Mouse (Mus musculus) midbrain, embryonic 10.5 days (tissue): ENCODE results near the gene Hoxa13. TPM values are rescaled to one million over a fixed set of nuclear protein-coding genes. Genes with fewer than 3 reads are reported as not detected.

ENCODE experiments used
- DNase-seq: peaks from one replicate; pipeline ENCODE4 v3.0.0-alpha.2; 2017; ENCODE audit warnings: low spot score
- H3K27ac ChIP-seq: fragments of 300-500 bp; sonication (generic); replicated peaks from 2 replicates; pipeline ENCODE4 v1.5.1; 2016; ENCODE audit warnings: mild to moderate bottlenecking
- H3K27me3 ChIP-seq: fragments of 300-500 bp; sonication (generic); 2 replicates; pipeline ENCODE4 v1.6.1; 2016; ENCODE audit warnings: low read depth, mild to moderate bottlenecking; ENCODE audit not compliant: poor library complexity, severe bottlenecking
- H3K36me3 ChIP-seq: fragments of 300-500 bp; sonication (generic); 2 replicates; pipeline ENCODE4 v1.6.1; 2016; ENCODE audit warnings: mild to moderate bottlenecking, moderate library complexity
- H3K4me1 ChIP-seq: fragments of 300-500 bp; sonication (generic); 2 replicates; pipeline ENCODE4 v1.6.1; 2016
- H3K4me3 ChIP-seq: fragments of 300-500 bp; sonication (generic); 2 replicates; pipeline ENCODE4 v1.5.1; 2016; ENCODE audit warnings: mild to moderate bottlenecking, moderate library complexity
- H3K9me3 ChIP-seq: fragments of 300-500 bp; sonication (generic); replicated peaks from 2 replicates; pipeline ENCODE4 v1.6.1; 2016; ENCODE audit warnings: mild to moderate bottlenecking
- WGBS: fragments of 180-500 bp; shearing (Covaris S2); methylation state at CpG from one replicate; pipeline ENCODE4 v1.1.7; 2016; 5-methylcytosine and 5-hydroxymethylcytosine counted together
- polyA plus RNA-seq: library from polyadenylated mRNA; unstranded; fragments of >200 nt; fragmentation: Nextera tagmentation; extraction: Ambion mirVana; gene quantifications from 2 replicates; pipeline ENCODE4 v1.2.1, GENCODE M21; 2016

The Hoxa13 gene
- polyA plus RNA-seq, 1 experiment from 2014 or later: not detected

GRCm38 (mm10) chr6:52244471-52245039 is 16.1 kb downstream of the Hoxa13 start:
- H3K4me1 ChIP-seq: peaks cover 6% of the 10 kb centered on the region
- peaks cover 100% of the 10 kb centered on the region for H3K27me3 ChIP-seq
- no peaks in the 10 kb centered on the region for H3K9me3 ChIP-seq
- no peak overlapping the region for H3K27ac ChIP-seq
- H3K4me3 ChIP-seq: no peak overlapping the region
- WGBS: 2% methylated on average over 23 of the region's 23 CpGs
- no peaks in the 10 kb centered on the region for H3K36me3 ChIP-seq
- DNase-seq: no peak

GRCm38 (mm10) chr6:52243681-52244121 is 17.0 kb downstream of the Hoxa13 start:
- Histone ChIP-seq H3K36me3 (no peaks in the 10 kb centered on the region), H3K27me3 (peaks cover 100% of the 10 kb centered on the region), H3K4me1 (peaks cover 6% of the 10 kb centered on the region), H3K27ac (no peak overlapping the region), H3K9me3 (no peaks in the 10 kb centered on the region), H3K4me3 (no peak overlapping the region)
- WGBS: under 1% methylated on average over 12 of the region's 12 CpGs
- DNase-seq: no peak

GRCm38 (mm10) chr6:52242801-52243332 is 17.8 kb downstream of the Hoxa13 start:
- Histone ChIP-seq H3K27me3 (peaks cover 100% of the 10 kb centered on the region), H3K27ac (no peak overlapping the region), H3K4me1 (peaks cover 3% of the 10 kb centered on the region), H3K4me3 (no peak overlapping the region), H3K9me3 (no peaks in the 10 kb centered on the region), H3K36me3 (no peaks in the 10 kb centered on the region)
- WGBS: 2% methylated on average over 4 of the region's 4 CpGs
- no peak for DNase-seq

GRCm38 (mm10) chr6:52241001-52241621 is 19.6 kb downstream of the Hoxa13 start:
- H3K4me3 ChIP-seq: no peak overlapping the region
- 7% methylated on average over 9 of the region's 9 CpGs for WGBS
- no peak for DNase-seq
- no peaks in the 10 kb centered on the region for H3K9me3 ChIP-seq
- peaks cover 3% of the 10 kb centered on the region for H3K4me1 ChIP-seq
- peaks cover 100% of the 10 kb centered on the region for H3K27me3 ChIP-seq
- no peaks in the 10 kb centered on the region for H3K36me3 ChIP-seq
- no peak overlapping the region for H3K27ac ChIP-seq

- Histone ChIP-seq H3K4me3 (0 out of 2 replicates have a peak within 1 kb of the TSS, but pooled peaks have one; percentile 20), H3K4me1 (peaks cover 3% of the 10 kb centered on the region), H3K27me3 (peaks cover 100% of the 10 kb centered on the region), H3K9me3 (no peaks in the 10 kb centered on the region), H3K27ac (no peak within 1 kb of the TSS), H3K36me3 (no peaks in the 10 kb centered on the region)
- peak; percentile 89 for DNase-seq
- 1% methylated on average over 35 of the region's 35 CpGs for WGBS
Measured at GRCm38 (mm10) chr6:52240389-52241000, 20.2 kb downstream of the Hoxa13 start, which contains the start of gene Hoxa10. Hoxa10 (minus strand) TSS chr6:52240854.

- H3K9me3 ChIP-seq: no peaks in the 10 kb centered on the region
- peaks cover 100% of the 10 kb centered on the region for H3K27me3 ChIP-seq
- 0 out of 2 replicates have a peak overlapping the region, but pooled peaks have one; percentile 20 for H3K4me3 ChIP-seq
- WGBS: 3% methylated on average over 30 of the region's 30 CpGs
- H3K36me3 ChIP-seq: no peaks in the 10 kb centered on the region
- DNase-seq: no peak
- no peak overlapping the region for H3K27ac ChIP-seq
- H3K4me1 ChIP-seq: peaks cover under 1% of the 10 kb centered on the region; the same call in 1 of the 2 replicates
Measured at GRCm38 (mm10) chr6:52239625-52240388, 20.9 kb downstream of the Hoxa13 start.

- H3K4me1 ChIP-seq: 0 out of 2 replicates have a peak, but pooled peaks cover 3% of the 10 kb centered on the region
- no peaks in the 10 kb centered on the region for H3K36me3 ChIP-seq
- no peak for DNase-seq
- H3K4me3 ChIP-seq: no peak overlapping the region
- no peaks in the 10 kb centered on the region for H3K9me3 ChIP-seq
- 2% methylated on average over 7 of the region's 7 CpGs for WGBS
- no peak overlapping the region for H3K27ac ChIP-seq
- H3K27me3 ChIP-seq: peaks cover 100% of the 10 kb centered on the region
Measured at GRCm38 (mm10) chr6:52238976-52239375, 21.7 kb downstream of the Hoxa13 start.

GRCm38 (mm10) chr6:52238155-52238545 is 22.5 kb downstream of the Hoxa13 start:
- Histone ChIP-seq H3K27ac (no peak overlapping the region), H3K27me3 (peaks cover 100% of the 10 kb centered on the region), H3K36me3 (no peaks in the 10 kb centered on the region), H3K4me3 (no peak overlapping the region), H3K4me1 (0 out of 2 replicates have a peak, but pooled peaks cover 4% of the 10 kb centered on the region), H3K9me3 (no peaks in the 10 kb centered on the region)
- no peak for DNase-seq
- WGBS: 4% methylated on average over 7 of the region's 7 CpGs

GRCm38 (mm10) chr6:52237346-52238154 is 23.1 kb downstream of the Hoxa13 start:
- Histone ChIP-seq H3K4me1 (0 out of 2 replicates have a peak, but pooled peaks cover 4% of the 10 kb centered on the region), H3K9me3 (no peaks in the 10 kb centered on the region), H3K36me3 (no peaks in the 10 kb centered on the region), H3K4me3 (no peak overlapping the region), H3K27me3 (peaks cover 100% of the 10 kb centered on the region), H3K27ac (no peak overlapping the region)
- 8% methylated on average over 10 of the region's 10 CpGs for WGBS
- DNase-seq: no peak

GRCm38 (mm10) chr6:52236806-52237205 is 23.9 kb downstream of the Hoxa13 start:
- H3K27ac ChIP-seq: no peak overlapping the region
- no peak for DNase-seq
- H3K4me1 ChIP-seq: 0 out of 2 replicates have a peak, but pooled peaks cover 4% of the 10 kb centered on the region
- no peaks in the 10 kb centered on the region for H3K9me3 ChIP-seq
- no peak overlapping the region for H3K4me3 ChIP-seq
- H3K27me3 ChIP-seq: peaks cover 100% of the 10 kb centered on the region
- 5% methylated on average over 3 of the region's 3 CpGs for WGBS
- no peaks in the 10 kb centered on the region for H3K36me3 ChIP-seq

- 0 out of 2 replicates have a peak, but pooled peaks cover 4% of the 10 kb centered on the region for H3K4me1 ChIP-seq
- DNase-seq: no peak
- no peak overlapping the region for H3K4me3 ChIP-seq
Measured at GRCm38 (mm10) chr6:52235866-52236265, 24.8 kb downstream of the Hoxa13 start.

More at GRCm38 (mm10) chr6:52235866-52236265, 24.8 kb downstream of the Hoxa13 start:
- Histone ChIP-seq H3K9me3 (no peaks in the 10 kb centered on the region), H3K27me3 (peaks cover 100% of the 10 kb centered on the region), H3K27ac (no peak overlapping the region), H3K36me3 (no peaks in the 10 kb centered on the region)
- WGBS: 24% methylated on average over 6 of the region's 6 CpGs
